Mouse (Mus musculus): ENCODE results near the gene Dchs1.

The Dchs1 gene

DNA sequence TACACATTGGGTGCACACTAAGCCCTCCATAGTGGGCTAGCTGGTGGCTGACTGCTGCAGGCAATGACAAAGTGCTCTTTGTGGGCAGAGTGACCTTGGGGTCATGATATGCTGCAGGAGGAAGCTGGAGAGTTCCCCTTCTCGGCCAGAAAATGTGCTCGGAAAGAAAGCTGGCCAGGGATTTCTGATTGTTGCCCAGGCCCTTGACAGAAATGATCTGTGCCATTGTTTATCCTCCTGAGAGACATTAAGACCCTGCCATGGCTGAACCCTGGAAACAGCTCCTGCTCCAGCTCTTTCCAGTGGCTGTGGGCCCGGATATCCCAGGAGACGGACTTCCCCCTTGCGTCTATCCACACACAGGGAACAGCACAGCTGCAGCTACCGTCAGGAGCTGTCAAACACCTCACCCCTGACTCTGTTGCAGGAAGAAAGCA lies 19.7 kb downstream of the Dchs1 start:
- TF ChIP-seq GATA4 (IDR thresholded peaks at IDR 0.05; ENCODE audit: insufficient replicate concordance, low read length), result no peak

- TF ChIP-seq GATA4 (IDR thresholded peaks at IDR 0.05; ENCODE audit: insufficient replicate concordance, low read length), result no peak
Observed at GRCm38 (mm10) chr7:105764331-105764730, 23.1 kb downstream of the Dchs1 start.

DNA sequence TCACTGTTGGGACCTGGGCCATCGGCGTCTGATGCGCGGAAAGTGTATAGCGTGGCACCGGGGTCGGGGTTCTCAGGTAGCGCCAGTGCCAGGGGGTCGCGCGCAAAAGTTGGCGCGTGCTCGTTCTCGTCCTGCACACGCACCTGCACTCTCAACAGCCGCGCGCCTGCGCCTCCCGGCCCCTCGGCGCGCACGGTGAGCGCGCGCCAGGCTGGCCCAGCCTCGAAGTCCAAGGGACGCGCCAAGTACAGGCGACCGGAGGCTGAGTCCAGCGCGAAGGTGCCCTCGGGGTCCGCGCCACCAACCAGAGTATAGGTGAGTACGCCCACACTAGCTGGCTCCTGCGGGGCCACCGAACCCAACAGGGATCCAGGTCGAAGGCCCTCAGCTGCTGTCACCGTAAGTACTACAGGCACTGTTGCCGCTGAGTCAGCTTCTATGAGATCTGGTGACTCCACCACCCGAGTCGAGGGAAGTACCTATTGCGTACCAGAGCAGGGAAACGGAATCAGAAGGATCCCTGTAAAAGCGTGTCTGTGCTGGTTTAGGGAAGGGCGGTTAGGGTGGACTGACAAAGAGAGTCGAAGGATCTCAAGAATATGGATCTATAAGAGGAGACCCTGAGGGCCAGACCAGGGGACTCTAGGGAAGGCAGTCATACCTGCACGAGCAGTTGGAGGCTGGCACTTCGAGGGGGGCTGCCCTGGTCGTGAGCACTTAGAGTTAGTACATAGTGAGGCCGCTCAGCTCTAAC lies 24.8 kb downstream of the Dchs1 start:
- TF ChIP-seq GATA4 (IDR thresholded peaks at IDR 0.05; ENCODE audit: insufficient replicate concordance, low read length), result no peak

GRCm38 (mm10) chr7:105761813-105762484 lies 25.5 kb downstream of the Dchs1 start:
- TF ChIP-seq GATA4 (IDR thresholded peaks at IDR 0.05; ENCODE audit: insufficient replicate concordance, low read length), result no peak

DNA sequence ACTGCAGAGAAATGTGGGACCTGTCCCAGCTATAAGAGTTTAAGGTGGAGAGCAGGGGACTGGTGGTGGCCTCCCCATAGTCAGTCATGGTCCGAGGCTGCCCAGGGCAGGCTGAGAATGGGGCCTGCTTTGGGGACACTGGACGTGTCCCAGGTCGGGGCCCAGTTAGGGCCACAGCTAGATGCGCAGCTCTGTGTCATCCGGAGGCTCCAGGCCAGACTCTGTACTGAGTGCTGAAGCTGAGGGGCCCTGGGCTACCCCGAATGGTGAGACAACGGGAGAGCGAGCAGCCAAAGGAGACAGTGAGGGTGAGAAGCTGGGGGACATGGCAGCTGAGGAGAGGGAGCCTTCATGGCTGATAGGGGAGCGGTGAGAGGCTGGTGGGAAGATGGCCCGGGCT lies 34.2 kb downstream of the Dchs1 start:
- TF ChIP-seq GATA4 (IDR thresholded peaks at IDR 0.05; ENCODE audit: insufficient replicate concordance, low read length), result no peak

DNA sequence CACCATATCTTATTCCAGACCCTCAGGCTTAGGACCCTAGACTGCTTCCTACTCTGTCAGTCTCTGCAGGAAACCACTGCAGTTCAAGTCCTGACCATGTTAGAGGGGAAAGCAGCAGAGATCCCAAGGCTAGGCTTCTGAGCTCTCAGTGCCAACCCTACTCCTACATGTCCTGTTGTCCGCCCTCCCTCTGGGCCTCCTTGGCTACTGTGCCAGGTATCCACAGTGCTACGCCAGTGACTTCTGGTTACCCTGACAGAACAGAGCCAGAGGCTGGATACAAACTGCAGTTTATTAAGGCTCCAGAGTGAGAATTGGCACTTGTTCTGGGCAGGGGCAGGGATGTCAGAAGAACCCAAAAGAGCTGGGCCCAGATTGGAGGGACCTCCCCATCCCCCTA lies 34.7 kb downstream of the Dchs1 start:
- no peak for TF ChIP-seq GATA4 (IDR thresholded peaks at IDR 0.05; ENCODE audit: insufficient replicate concordance, low read length)

- peak; percentile 5; the same call in 1 of the 2 replicates for TF ChIP-seq GATA4 (IDR thresholded peaks at IDR 0.05; ENCODE audit: insufficient replicate concordance, low read length)
Observed at GRCm38 (mm10) chr7:105751491-105752433, 35.7 kb downstream of the Dchs1 start, which contains the start of gene Tpp1. Tpp1 (minus strand) TSS chr7:105752235.

DNA sequence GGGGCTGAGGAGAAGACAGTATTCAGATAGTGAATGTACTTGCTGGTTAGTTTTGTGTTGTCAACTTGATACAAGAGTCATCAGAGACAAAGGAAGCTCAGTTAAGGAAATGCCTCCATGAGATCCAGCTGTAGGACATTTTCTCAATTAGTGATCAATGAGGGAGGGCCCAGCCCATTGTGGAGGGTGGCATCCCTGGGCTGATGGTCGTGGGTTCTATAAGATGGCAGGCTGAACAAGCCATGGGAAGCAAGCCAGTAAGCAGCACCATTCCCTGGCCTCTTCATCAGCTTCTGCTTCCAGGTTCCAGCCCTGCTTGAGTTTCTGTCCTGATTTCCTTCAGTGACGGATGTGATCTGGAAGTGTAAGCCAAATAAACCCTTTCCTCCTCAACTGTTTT lies 39.7 kb downstream of the Dchs1 start:
- no peak for TF ChIP-seq GATA4 (IDR thresholded peaks at IDR 0.05; ENCODE audit: insufficient replicate concordance, low read length)

DNA sequence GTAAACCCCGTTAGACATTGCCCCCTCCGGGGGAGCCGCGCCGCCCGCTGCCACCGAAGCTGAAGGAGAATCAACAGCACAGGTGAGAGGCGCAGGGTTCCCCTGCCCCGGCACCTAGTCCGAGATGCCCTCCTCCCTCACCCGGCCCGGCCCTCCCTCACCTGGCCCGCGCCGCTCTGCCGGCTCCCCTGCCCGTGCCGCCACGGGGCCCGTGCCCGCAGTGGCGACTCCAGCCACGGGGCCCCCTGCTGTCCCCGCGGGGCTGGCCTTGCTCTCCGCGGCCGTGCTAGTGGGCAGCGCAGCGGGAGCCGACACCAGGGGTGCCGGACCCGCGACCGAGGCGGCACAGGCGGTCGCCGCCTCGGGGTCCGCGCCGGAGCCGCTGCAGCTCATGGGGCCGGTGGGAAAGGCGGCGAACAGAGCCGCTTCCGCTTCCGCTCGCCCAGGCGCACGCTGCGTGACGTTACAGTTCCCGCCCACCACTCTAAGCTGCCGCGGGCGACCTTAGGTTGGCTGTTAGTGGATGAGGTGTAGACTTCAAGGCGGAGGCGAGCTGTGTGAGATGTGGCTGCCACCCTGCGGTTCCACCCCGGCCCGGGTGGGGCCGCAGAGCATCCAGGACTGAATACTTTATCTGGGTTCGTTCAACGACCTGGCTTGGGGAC lies 43.4 kb downstream of the Dchs1 start, which contains the start of gene Taf10:
TSS of gene Taf10 (minus strand) at position 436 of the 665 bp plus-strand sequence.
- peak; percentile 9; the same call in 1 of the 2 replicates for TF ChIP-seq GATA4 (IDR thresholded peaks at IDR 0.05; ENCODE audit: insufficient replicate concordance, low read length)

DNA sequence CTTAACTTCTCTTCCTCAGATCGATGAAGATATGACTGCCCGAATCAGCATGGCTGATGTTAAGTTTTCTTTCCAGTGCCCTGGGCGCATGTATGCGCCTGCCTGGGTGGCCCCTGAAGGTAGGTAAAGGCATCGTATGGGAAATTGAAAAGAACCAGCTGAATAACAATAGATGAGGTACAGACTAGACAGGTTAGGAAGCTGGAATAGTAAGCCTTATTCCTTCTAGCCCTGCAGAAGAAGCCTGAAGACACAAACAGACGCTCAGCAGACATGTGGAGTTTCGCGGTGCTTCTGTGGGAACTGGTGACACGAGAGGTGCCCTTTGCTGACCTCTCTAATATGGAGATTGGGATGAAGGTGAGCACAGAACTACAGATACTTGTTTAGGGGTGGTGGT lies 45.5 kb downstream of the Dchs1 start:
- no peak for TF ChIP-seq GATA4 (IDR thresholded peaks at IDR 0.05; ENCODE audit: insufficient replicate concordance, low read length)

- TF ChIP-seq GATA4 (IDR thresholded peaks at IDR 0.05; ENCODE audit: insufficient replicate concordance, low read length), result no peak
Observed at GRCm38 (mm10) chr7:105740851-105741250, 46.6 kb downstream of the Dchs1 start.

DNA sequence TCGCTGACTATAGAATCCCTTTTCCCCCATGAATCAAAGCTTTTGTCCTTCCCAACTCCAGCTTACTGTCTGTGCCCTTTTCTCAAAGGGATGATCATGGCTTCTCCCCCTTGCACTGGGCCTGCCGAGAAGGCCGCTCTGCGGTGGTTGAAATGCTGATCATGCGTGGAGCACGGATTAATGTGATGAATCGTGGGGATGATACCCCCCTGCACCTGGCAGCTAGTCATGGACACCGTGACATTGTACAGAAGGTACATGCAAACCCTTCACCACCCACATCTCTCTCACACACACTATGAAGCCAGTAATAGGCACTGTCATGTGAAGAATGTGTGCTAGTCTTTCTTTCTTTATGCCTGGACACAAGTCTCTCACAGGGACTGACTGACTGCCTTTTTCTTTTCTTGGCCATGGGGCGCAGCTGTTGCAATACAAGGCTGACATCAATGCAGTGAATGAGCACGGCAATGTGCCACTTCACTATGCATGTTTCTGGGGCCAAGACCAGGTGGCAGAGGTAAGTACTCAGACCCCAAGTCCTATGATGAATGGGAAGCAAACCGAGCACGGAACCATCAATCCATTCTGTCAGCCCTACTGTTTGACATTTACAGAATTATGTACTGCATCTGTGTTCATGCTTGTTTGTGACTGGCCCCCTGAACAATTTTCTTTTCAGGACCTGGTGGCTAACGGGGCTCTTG lies 47.2 kb downstream of the Dchs1 start:
- TF ChIP-seq GATA4 (IDR thresholded peaks at IDR 0.05; ENCODE audit: insufficient replicate concordance, low read length), result no peak

- TF ChIP-seq GATA4 (IDR thresholded peaks at IDR 0.05; ENCODE audit: insufficient replicate concordance, low read length), result peak; percentile 55; the same call in 1 of the 2 replicates
Observed at GRCm38 (mm10) chr7:105738948-105739347, 48.5 kb downstream of the Dchs1 start.

DNA sequence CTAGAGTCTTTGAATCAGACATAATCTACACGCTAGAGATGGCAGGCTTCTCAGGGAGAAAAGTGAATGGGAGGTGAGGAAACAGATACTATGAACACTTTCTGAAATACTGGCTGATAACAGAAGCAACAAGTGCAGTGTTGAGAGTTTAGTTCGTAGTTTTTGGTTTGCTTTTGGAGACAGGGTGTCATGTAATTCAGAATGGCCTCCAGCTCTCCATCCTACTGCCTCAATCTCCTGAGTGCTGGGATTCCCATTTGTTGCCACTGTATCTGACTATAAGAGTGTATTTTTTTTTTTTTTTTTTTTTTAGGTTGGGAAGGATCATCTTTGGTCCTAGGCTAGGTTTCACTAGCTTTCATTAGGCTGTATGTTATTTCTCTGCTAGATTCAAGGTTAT lies 49.2 kb downstream of the Dchs1 start:
- no peak for TF ChIP-seq GATA4 (IDR thresholded peaks at IDR 0.05; ENCODE audit: insufficient replicate concordance, low read length)
